ENCODE assay signal across 23 mouse cellular contexts in the genomic region with DNA sequence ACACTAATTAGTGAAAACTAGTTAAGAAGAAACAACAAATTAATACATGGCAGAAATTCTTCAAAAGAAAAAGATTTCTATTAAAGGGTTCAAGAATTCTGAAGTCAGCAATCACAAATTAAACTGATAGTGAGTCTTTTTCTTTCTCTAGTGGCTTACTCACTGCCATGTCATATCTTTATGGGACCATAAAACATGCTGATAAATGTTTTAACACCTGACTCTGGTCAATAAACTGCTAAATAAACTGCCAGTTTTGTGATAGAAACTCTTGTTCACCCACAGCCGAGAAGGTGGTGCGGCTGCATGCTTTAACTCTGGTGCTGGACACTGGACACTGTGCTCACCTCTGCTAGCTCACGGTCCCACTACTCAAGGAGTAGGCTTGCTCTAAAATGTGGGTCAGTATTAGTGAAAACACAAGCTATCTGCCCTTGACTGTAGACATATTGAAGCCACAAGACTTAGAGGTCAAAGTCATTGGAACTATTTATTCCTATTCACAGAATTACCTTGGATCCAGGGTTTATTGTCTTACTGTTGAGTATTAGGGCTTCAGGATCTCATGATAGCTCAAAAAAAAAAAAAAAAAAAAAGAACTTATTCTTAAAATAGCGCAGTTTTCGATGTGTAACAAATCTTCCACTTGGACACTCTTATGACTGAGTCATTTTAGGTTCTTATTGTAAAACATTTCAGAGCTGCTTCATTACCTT.
"Had no signal": no experiment of that assay in that cellular context is flagged by ENCODE, and none has a peak within 500 bp of the region (broad histone marks: within the 10 kb centered on the region; RNA-seq: fewer than 3 reads in every experiment).

No protein-coding gene starts in this region.

- H3K4me1 ChIP-seq: heart, embryonic 10.5 days; heart, embryonic 12.5 days; hindbrain, embryonic 10.5 days; hindbrain, embryonic 12.5 days; limb, embryonic 13.5 days; limb, embryonic 15.5 days; liver, embryonic 12.5 days had no signal

- H3K4me3 ChIP-seq: heart, embryonic 10.5 days; heart, embryonic 12.5 days; hindbrain, embryonic 10.5 days; hindbrain, embryonic 12.5 days; limb, embryonic 13.5 days; limb, embryonic 15.5 days; liver, embryonic 12.5 days had no signal

- H3K27ac ChIP-seq: heart, embryonic 10.5 days; hindbrain, embryonic 10.5 days; hindbrain, embryonic 12.5 days; hindbrain, embryonic 14.5 days; kidney, postnatal 0 days; limb, embryonic 13.5 days; limb, embryonic 15.5 days; liver, embryonic 12.5 days; liver, embryonic 14.5 days had no signal

- H3K36me3 ChIP-seq: limb, embryonic 15.5 days had no signal

- H3K9me3 ChIP-seq: heart, embryonic 10.5 days; heart, embryonic 12.5 days; hindbrain, embryonic 10.5 days; hindbrain, embryonic 12.5 days; limb, embryonic 13.5 days; limb, embryonic 15.5 days; liver, embryonic 12.5 days had no signal

- H3K9ac ChIP-seq: heart, embryonic 12.5 days; hindbrain, embryonic 12.5 days; hindbrain, embryonic 14.5 days; limb, embryonic 13.5 days; limb, embryonic 15.5 days; liver, embryonic 12.5 days; liver, embryonic 14.5 days had no signal

- ATAC-seq: hindbrain, embryonic 16.5 days; inflammation-experienced regulatory T-cells, adult 6 months; liver, embryonic 12.5 days had no signal

- DNase-seq: gastrocnemius, postnatal 14 days; heart, adult 18-20 months; heart, postnatal 10 days; heart, postnatal 4 days; kidney, adult 18-20 months; kidney, adult 8-10 months; kidney, postnatal 25 days; kidney, postnatal 4 days; layer of hippocampus, adult 9-11 months; layer of hippocampus, postnatal 36 days; left cerebral cortex, postnatal 4 days had no signal

- H3K27me3 ChIP-seq: heart, embryonic 12.5 days; hindbrain, embryonic 12.5 days; limb, embryonic 13.5 days; limb, embryonic 15.5 days; liver, embryonic 12.5 days had no signal

- H3K4me2 ChIP-seq: heart, embryonic 12.5 days; hindbrain, embryonic 12.5 days; hindbrain, embryonic 14.5 days; limb, embryonic 13.5 days; limb, embryonic 15.5 days; liver, embryonic 12.5 days had no signal
